In genomic region chr17:48272158-48272557, GRCm38 (mm10) we compare ENCODE assay signal across 20 mouse cellular contexts. TPM values are rescaled to one million over a fixed set of nuclear protein-coding genes. Genes with fewer than 3 reads are reported as not detected.
DNase-seq lines count a peak whose midpoint lies in the region; ATAC-seq lines count a peak whose summit lies in the region.
"Had no signal": no experiment of that assay in that cellular context is flagged by ENCODE, and none has a peak within 500 bp of the region (broad histone marks: within the 10 kb centered on the region; RNA-seq: fewer than 3 reads in every experiment).

No protein-coding gene starts in this region.

- DNase-seq in spleen, adult 12 weeks (ENCODE audit: low spot score): peak; percentile 62
- no peak for DNase-seq in spleen, adult 18-20 months
- no peak for DNase-seq in urinary bladder, adult 2 months (ENCODE audit: low spot score)
- DNase-seq in frontal cortex, postnatal 10 days (ENCODE audit: low spot score in 2 of 2): no peak
- DNase-seq in urinary bladder, postnatal 25 days (ENCODE audit: low spot score): no peak
- DNase-seq: adrenal gland, adult 8-10 months; layer of hippocampus, adult 9-11 months; retina, postnatal 1 day; thymus, postnatal 4 days had no signal

- no peaks in the 10 kb centered on the region for H3K36me3 ChIP-seq in liver, embryonic 15.5 days (replicated peaks)
- no peaks in the 10 kb centered on the region for H3K36me3 ChIP-seq in stomach, embryonic 15.5 days
- H3K36me3 ChIP-seq: embryonic facial prominence, embryonic 15.5 days; hindbrain, embryonic 12.5 days; limb, embryonic 10.5 days; neural tube, embryonic 12.5 days had no signal

- H3K4me3 ChIP-seq in liver, embryonic 15.5 days (replicated peaks): peak overlapping the region; percentile 36
- no peak overlapping the region for H3K4me3 ChIP-seq in stomach, embryonic 15.5 days (replicated peaks)
- H3K4me3 ChIP-seq: embryonic facial prominence, embryonic 15.5 days; hindbrain, embryonic 12.5 days; limb, embryonic 10.5 days; neural tube, embryonic 12.5 days had no signal

- peak overlapping the region; percentile 42 for H3K9ac ChIP-seq in liver, embryonic 15.5 days
- H3K9ac ChIP-seq in stomach, embryonic 15.5 days: no peak overlapping the region
- H3K9ac ChIP-seq: embryonic facial prominence, embryonic 15.5 days; hindbrain, embryonic 12.5 days; neural tube, embryonic 12.5 days had no signal

- H3K27ac ChIP-seq in liver, embryonic 15.5 days (replicated peaks): peak overlapping the region; percentile 94
- H3K27ac ChIP-seq in stomach, embryonic 15.5 days: no peak overlapping the region
- H3K27ac ChIP-seq: embryonic facial prominence, embryonic 15.5 days; hindbrain, embryonic 12.5 days; limb, embryonic 10.5 days; neural tube, embryonic 12.5 days had no signal

- 16% methylated on average over 5 of the region's 5 CpGs for whole genome bisulfite sequencing in liver, embryonic 15.5 days (ENCODE audit: insufficient replicate concordance)
- 62% methylated on average over 5 of the region's 5 CpGs for WGBS in stomach, embryonic 15.5 days

- peak; percentile 92 for ATAC-seq in erythroblast, adult 5-6 weeks (replicated peaks; ENCODE audit: low FRiP score, poor library complexity, severe bottlenecking)
- peak; percentile 96 for ATAC-seq in liver, embryonic 15.5 days (ENCODE audit: insufficient read depth)
- ATAC-seq in stomach, embryonic 15.5 days (ENCODE audit: insufficient read depth, low FRiP score, low read depth): peak; percentile 87; the same call in 1 of the 2 replicates
- ATAC-seq: CD4-positive, CD25-positive, alpha-beta regulatory T cell, adult 4 months; midbrain, embryonic 16.5 days; Patski had no signal

- no peaks in the 10 kb centered on the region for H3K27me3 ChIP-seq in liver, embryonic 15.5 days
- H3K27me3 ChIP-seq in stomach, embryonic 15.5 days (replicated peaks): no peaks in the 10 kb centered on the region
- H3K27me3 ChIP-seq: embryonic facial prominence, embryonic 15.5 days; hindbrain, embryonic 12.5 days; neural tube, embryonic 12.5 days had no signal

- peaks cover 88% of the 10 kb centered on the region for H3K4me1 ChIP-seq in liver, embryonic 15.5 days (replicated peaks)
- H3K4me1 ChIP-seq in stomach, embryonic 15.5 days: no peaks in the 10 kb centered on the region
- H3K4me1 ChIP-seq: embryonic facial prominence, embryonic 15.5 days; hindbrain, embryonic 12.5 days; neural tube, embryonic 12.5 days had no signal

- H3K4me2 ChIP-seq in liver, embryonic 15.5 days: peak overlapping the region; percentile 66
- no peak overlapping the region for H3K4me2 ChIP-seq in stomach, embryonic 15.5 days
- H3K4me2 ChIP-seq: embryonic facial prominence, embryonic 15.5 days; hindbrain, embryonic 12.5 days; neural tube, embryonic 12.5 days had no signal

- no peaks in the 10 kb centered on the region for H3K9me3 ChIP-seq in liver, embryonic 15.5 days (replicated peaks)
- no peaks in the 10 kb centered on the region for H3K9me3 ChIP-seq in stomach, embryonic 15.5 days
- H3K9me3 ChIP-seq: embryonic facial prominence, embryonic 15.5 days; hindbrain, embryonic 12.5 days; limb, embryonic 10.5 days; neural tube, embryonic 12.5 days had no signal

RNA-seq across cellular contexts. Expression of gene Treml4, which starts 8.1 kb away (rescaled TPM):
- total RNA-seq in erythroblast, adult 5-6 weeks (2015; ENCODE audit: low replicate concordance): 5.0 and 5.4 TPM in 2 replicates
- total RNA-seq in erythroblast, adult 5-6 weeks (2017; ENCODE audit: low replicate concordance): 5.7 and 8.1 TPM in 2 replicates
- 5.0 and 5.1 TPM in 2 replicates for polyA plus RNA-seq in liver, embryonic 15.5 days (2015; fragmentation: Nextera tagmentation; extraction: Ambion mirVana)
- 1.3 TPM in 2 replicates for polyA plus RNA-seq in stomach, embryonic 15.5 days (2015; fragmentation: Nextera tagmentation; extraction: Ambion mirVana)
- 0.49 and 0.89 TPM in 2 replicates for polyA plus RNA-seq in urinary bladder, adult 2 months (2012; rRNA removed)
- polyA plus RNA-seq: hindbrain, embryonic 12.5 days; limb, embryonic 10.5 days; Patski had no signal

RNA-seq across cellular contexts. Expression of gene Trem3, which starts 24.6 kb away (rescaled TPM):
- total RNA-seq in erythroblast, adult 5-6 weeks (2015; ENCODE audit: low replicate concordance): 47.6 and 61.3 TPM in 2 replicates
- total RNA-seq in erythroblast, adult 5-6 weeks (2017; ENCODE audit: low replicate concordance): 26.4 and 57.7 TPM in 2 replicates
- polyA plus RNA-seq in liver, embryonic 15.5 days (2015; fragmentation: Nextera tagmentation; extraction: Ambion mirVana): 8.7 and 9.5 TPM in 2 replicates
- 1.1 and 1.6 TPM in 2 replicates for polyA plus RNA-seq in stomach, embryonic 15.5 days (2015; fragmentation: Nextera tagmentation; extraction: Ambion mirVana)
- not detected in 2 replicates for polyA plus RNA-seq in urinary bladder, adult 2 months (2012; rRNA removed)
- polyA plus RNA-seq: CD4-positive, CD25-positive, alpha-beta regulatory T cell, adult 4 months; embryonic facial prominence, embryonic 15.5 days; hindbrain, embryonic 12.5 days; kidney, embryonic 14.5 days; midbrain, embryonic 16.5 days; neural tube, embryonic 12.5 days had no signal

RNA-seq across cellular contexts. Expression of gene Treml2, which starts 27.1 kb away (rescaled TPM):
- 13.4 and 26.1 TPM in 2 replicates for total RNA-seq in erythroblast, adult 5-6 weeks (2015; ENCODE audit: low replicate concordance)
- total RNA-seq in erythroblast, adult 5-6 weeks (2017; ENCODE audit: low replicate concordance): 13.8 and 15.1 TPM in 2 replicates
- polyA plus RNA-seq in liver, embryonic 15.5 days (2015; fragmentation: Nextera tagmentation; extraction: Ambion mirVana): 3.7 and 3.8 TPM in 2 replicates
- 0.30 and 0.48 TPM in 2 replicates for polyA plus RNA-seq in stomach, embryonic 15.5 days (2015; fragmentation: Nextera tagmentation; extraction: Ambion mirVana)
- 0.19 and 0.32 TPM in 2 replicates for polyA plus RNA-seq in urinary bladder, adult 2 months (2012; rRNA removed)
- polyA plus RNA-seq: kidney, embryonic 14.5 days; Patski had no signal

RNA-seq across cellular contexts. Expression of gene Trem1, which starts 39.6 kb away (rescaled TPM):
- 3.1 and 4.2 TPM in 2 replicates for total RNA-seq in erythroblast, adult 5-6 weeks (2015; ENCODE audit: low replicate concordance)
- total RNA-seq in erythroblast, adult 5-6 weeks (2017; ENCODE audit: low replicate concordance): 5.7 and 6.2 TPM in 2 replicates
- polyA plus RNA-seq in liver, embryonic 15.5 days (2015; fragmentation: Nextera tagmentation; extraction: Ambion mirVana): 1.5 and 2.0 TPM in 2 replicates
- 0.34 and 0.60 TPM in 2 replicates for polyA plus RNA-seq in stomach, embryonic 15.5 days (2015; fragmentation: Nextera tagmentation; extraction: Ambion mirVana)
- polyA plus RNA-seq in urinary bladder, adult 2 months (2012; rRNA removed): 0.01 TPM in 1 of 2 replicates, not detected in the other
- polyA plus RNA-seq: CD4-positive, CD25-positive, alpha-beta regulatory T cell, adult 4 months; embryonic facial prominence, embryonic 15.5 days; kidney, embryonic 14.5 days; limb, embryonic 10.5 days; midbrain, embryonic 16.5 days; neural tube, embryonic 12.5 days; Patski had no signal

RNA-seq across cellular contexts. Expression of gene B430306N03Rik, which starts 43.8 kb away (rescaled TPM):
- 17.5 and 20.1 TPM in 2 replicates for total RNA-seq in erythroblast, adult 5-6 weeks (2015; ENCODE audit: low replicate concordance)
- total RNA-seq in erythroblast, adult 5-6 weeks (2017; ENCODE audit: low replicate concordance): 7.0 and 7.2 TPM in 2 replicates
- 3.9 and 4.3 TPM in 2 replicates for polyA plus RNA-seq in liver, embryonic 15.5 days (2015; fragmentation: Nextera tagmentation; extraction: Ambion mirVana)
- polyA plus RNA-seq in stomach, embryonic 15.5 days (2015; fragmentation: Nextera tagmentation; extraction: Ambion mirVana): 0.68 and 0.99 TPM in 2 replicates
- 0.46 and 0.66 TPM in 2 replicates for polyA plus RNA-seq in urinary bladder, adult 2 months (2012; rRNA removed)
- polyA plus RNA-seq: hindbrain, embryonic 12.5 days; limb, embryonic 10.5 days; neural tube, embryonic 12.5 days had no signal
